Mouse (Mus musculus): ENCODE data around the gene Plcb1. TPM values are rescaled to one million over a fixed set of nuclear protein-coding genes. Genes with fewer than 3 reads are reported as not detected.

Gene Plcb1
- polyA plus RNA-seq, 1 experiment from 2014 or later: 16.2 TPM

DNA sequence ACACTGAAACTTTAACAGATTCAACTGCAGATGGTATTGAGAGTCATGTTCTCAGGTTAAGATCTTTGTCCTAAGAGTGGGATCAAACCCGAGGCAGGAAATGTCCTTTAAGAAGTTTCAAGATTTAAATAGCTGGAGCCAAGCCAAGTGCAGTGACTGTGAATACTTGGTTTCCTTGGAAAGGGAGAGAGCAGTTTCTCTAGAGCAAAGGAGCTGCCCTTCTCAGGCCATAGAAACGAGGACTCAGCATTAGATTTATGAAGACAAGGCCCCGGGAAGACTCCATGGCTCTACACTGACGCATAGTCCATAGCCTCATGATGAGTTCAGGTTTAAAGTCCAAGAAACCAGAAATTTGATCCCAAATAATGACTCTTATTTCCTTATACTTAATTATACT is 457.9 kb downstream of the Plcb1 start:
- Histone ChIP-seq H3K36me3 (no peaks in the 10 kb centered on the region), H3K9me3 (no peaks in the 10 kb centered on the region), H3K4me1 (peaks cover 6% of the 10 kb centered on the region; the same call in 1 of the 2 replicates), H3K9ac (no peak overlapping the region), H3K27ac (no peak overlapping the region), H3K27me3 (no peaks in the 10 kb centered on the region), H3K4me2 (no peak overlapping the region), H3K4me3 (no peak overlapping the region)
- WGBS: 32% methylated on average over 4 of the region's 4 CpGs
- no peak for ATAC-seq (ENCODE audit: borderline replicate concordance, extremely low read depth, low FRiP score, low TSS enrichment)

GRCm38 (mm10) chr2:135249925-135250324 is 464.1 kb downstream of the Plcb1 start:
- no peaks in the 10 kb centered on the region for H3K27me3 ChIP-seq
- no peak overlapping the region for H3K4me2 ChIP-seq
- H3K4me1 ChIP-seq: no peaks in the 10 kb centered on the region
- no peak overlapping the region for H3K4me3 ChIP-seq
- ATAC-seq (ENCODE audit: borderline replicate concordance, extremely low read depth, low FRiP score, low TSS enrichment): no peak
- H3K9ac ChIP-seq: no peak overlapping the region
- no peaks in the 10 kb centered on the region for H3K9me3 ChIP-seq
- H3K36me3 ChIP-seq: no peaks in the 10 kb centered on the region
- WGBS: 80% methylated on average over 2 of the region's 2 CpGs
- H3K27ac ChIP-seq: no peak overlapping the region

DNA sequence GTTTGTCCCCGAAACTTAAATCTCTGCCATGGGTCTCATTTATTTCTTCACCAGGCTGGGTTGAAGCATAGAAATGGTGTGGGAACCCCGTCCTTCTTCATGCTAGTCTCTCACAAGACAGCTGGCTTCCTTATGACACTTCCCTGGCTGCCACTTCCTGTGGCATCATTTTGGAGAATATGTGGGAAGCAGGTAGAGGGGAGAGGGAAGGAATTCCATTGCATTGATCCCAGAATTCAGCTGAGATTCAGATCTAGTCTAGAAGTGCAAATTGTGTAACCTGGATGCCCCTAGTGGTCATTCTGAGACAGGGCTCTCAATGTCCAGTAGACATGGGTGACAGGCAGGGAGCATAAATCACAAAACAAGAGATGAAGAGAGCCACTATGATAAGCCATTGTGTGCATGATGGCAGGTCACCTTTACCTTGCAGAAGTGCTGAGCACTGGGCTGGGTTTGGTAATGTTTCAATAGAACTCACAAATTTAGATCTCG is 466.0 kb downstream of the Plcb1 start:
- 87% methylated on average over 3 of the region's 3 CpGs for WGBS
- no peaks in the 10 kb centered on the region for H3K4me1 ChIP-seq
- ATAC-seq (ENCODE audit: borderline replicate concordance, extremely low read depth, low FRiP score, low TSS enrichment): no peak
- H3K4me3 ChIP-seq: no peak overlapping the region
- no peak overlapping the region for H3K9ac ChIP-seq
- no peaks in the 10 kb centered on the region for H3K9me3 ChIP-seq
- H3K4me2 ChIP-seq: no peak overlapping the region
- no peak overlapping the region for H3K27ac ChIP-seq
- no peaks in the 10 kb centered on the region for H3K27me3 ChIP-seq
- H3K36me3 ChIP-seq: no peaks in the 10 kb centered on the region

GRCm38 (mm10) chr2:135259136-135259535 is 473.3 kb downstream of the Plcb1 start:
- Histone ChIP-seq H3K4me3 (no peak overlapping the region), H3K27ac (no peak overlapping the region), H3K9ac (no peak overlapping the region), H3K27me3 (no peaks in the 10 kb centered on the region), H3K9me3 (no peaks in the 10 kb centered on the region), H3K4me2 (no peak overlapping the region), H3K36me3 (no peaks in the 10 kb centered on the region), H3K4me1 (no peaks in the 10 kb centered on the region)
- WGBS: 65% methylated on average over 3 of the region's 3 CpGs
- no peak for ATAC-seq (ENCODE audit: borderline replicate concordance, extremely low read depth, low FRiP score, low TSS enrichment)

DNA sequence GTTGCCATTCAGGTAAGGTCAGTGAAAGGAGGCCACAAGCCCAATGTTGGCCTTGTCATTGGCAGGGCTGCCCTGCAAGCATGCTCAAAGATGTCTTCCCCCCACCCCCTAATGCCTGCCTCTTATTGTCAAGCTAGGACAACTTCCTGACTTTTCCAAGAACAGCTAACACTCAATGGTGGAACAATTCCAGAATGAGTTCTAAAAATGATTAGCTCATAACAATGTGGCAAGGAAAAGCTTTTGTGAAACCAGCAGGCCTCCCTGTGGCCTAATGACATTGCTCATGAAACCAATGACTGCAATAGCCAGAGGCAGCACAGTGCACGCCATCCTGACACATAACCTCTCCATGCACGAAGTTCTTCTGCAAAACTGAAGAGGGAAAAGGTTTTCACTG is 478.1 kb downstream of the Plcb1 start:
- WGBS: 88% methylated on average over 2 of the region's 2 CpGs
- no peaks in the 10 kb centered on the region for H3K27me3 ChIP-seq
- no peak overlapping the region for H3K4me2 ChIP-seq
- ATAC-seq (ENCODE audit: borderline replicate concordance, extremely low read depth, low FRiP score, low TSS enrichment): no peak
- H3K36me3 ChIP-seq: no peaks in the 10 kb centered on the region
- H3K4me3 ChIP-seq: no peak overlapping the region
- no peak overlapping the region for H3K27ac ChIP-seq
- no peak overlapping the region for H3K9ac ChIP-seq
- H3K9me3 ChIP-seq: no peaks in the 10 kb centered on the region
- H3K4me1 ChIP-seq: no peaks in the 10 kb centered on the region

- Histone ChIP-seq H3K27me3 (no peaks in the 10 kb centered on the region), H3K4me3 (no peak overlapping the region), H3K9me3 (no peaks in the 10 kb centered on the region), H3K9ac (no peak overlapping the region), H3K4me2 (no peak overlapping the region), H3K27ac (no peak overlapping the region), H3K36me3 (no peaks in the 10 kb centered on the region), H3K4me1 (peaks cover 12% of the 10 kb centered on the region)
- no peak for ATAC-seq (ENCODE audit: borderline replicate concordance, extremely low read depth, low FRiP score, low TSS enrichment)
- WGBS: 58% methylated on average over 5 of the region's 5 CpGs
These were observed 489.1 kb downstream of the Plcb1 start for GRCm38 (mm10) chr2:135274949-135275348.

GRCm38 (mm10) chr2:135278506-135278905 is 492.6 kb downstream of the Plcb1 start:
- Histone ChIP-seq H3K9me3 (no peaks in the 10 kb centered on the region), H3K27ac (peak overlapping the region; percentile 7; the same call in 1 of the 2 replicates), H3K4me1 (peaks cover 12% of the 10 kb centered on the region), H3K36me3 (no peaks in the 10 kb centered on the region), H3K9ac (no peak overlapping the region), H3K27me3 (no peaks in the 10 kb centered on the region), H3K4me2 (no peak overlapping the region), H3K4me3 (no peak overlapping the region)
- WGBS: 40% methylated on average over 3 of the region's 3 CpGs
- ATAC-seq (ENCODE audit: borderline replicate concordance, extremely low read depth, low FRiP score, low TSS enrichment): no peak

DNA sequence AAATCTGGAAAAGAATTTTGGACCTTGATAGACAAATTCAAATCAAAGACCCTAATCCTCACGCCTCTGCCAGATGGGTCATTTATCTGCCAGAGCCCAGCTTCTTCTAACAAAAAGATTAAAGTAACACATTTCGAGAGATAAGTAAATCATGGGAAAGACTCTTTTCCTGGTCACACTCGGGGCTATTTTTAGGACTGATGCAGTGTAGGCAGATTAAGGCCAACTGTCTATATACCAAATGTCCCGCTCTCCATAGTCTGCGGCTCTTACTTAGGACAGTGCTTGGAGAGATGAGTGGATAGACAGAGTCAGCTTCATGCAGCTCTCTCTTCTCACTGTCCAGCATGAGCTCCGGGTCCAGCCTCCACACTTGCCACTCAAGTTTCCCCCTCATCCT is 493.2 kb downstream of the Plcb1 start:
- Histone ChIP-seq H3K9ac (no peak overlapping the region), H3K27ac (peak overlapping the region; percentile 47)
- ATAC-seq (ENCODE audit: borderline replicate concordance, extremely low read depth, low FRiP score, low TSS enrichment): peak; percentile 88

DNA sequence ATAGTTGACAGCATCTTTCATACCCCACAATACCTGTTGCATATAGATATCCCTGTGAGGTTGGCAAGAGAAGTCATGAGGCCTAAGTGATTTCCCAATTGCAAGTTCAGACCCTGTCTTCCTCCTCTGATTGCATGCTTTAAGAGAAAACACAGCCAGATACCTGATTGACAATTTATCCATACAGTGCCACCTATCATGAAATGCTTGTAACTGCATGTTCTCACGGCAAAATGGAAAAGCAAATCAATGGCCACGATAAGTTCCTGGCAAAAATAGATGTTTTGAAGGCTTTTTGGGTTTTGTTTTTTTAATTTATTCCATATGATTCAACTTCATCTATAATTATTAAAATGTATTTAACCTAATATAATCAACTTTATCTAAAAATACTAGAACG is 497.9 kb downstream of the Plcb1 start:
- 69% methylated on average over 3 of the region's 3 CpGs for WGBS
- Histone ChIP-seq H3K27me3 (no peaks in the 10 kb centered on the region), H3K9ac (no peak overlapping the region), H3K4me2 (no peak overlapping the region), H3K9me3 (no peaks in the 10 kb centered on the region), H3K4me3 (no peak overlapping the region), H3K36me3 (no peaks in the 10 kb centered on the region), H3K4me1 (peaks cover 6% of the 10 kb centered on the region; the same call in 1 of the 2 replicates), H3K27ac (no peak overlapping the region)
- ATAC-seq (ENCODE audit: borderline replicate concordance, extremely low read depth, low FRiP score, low TSS enrichment): no peak

More for the DNA sequence above, 493.2 kb downstream of the Plcb1 start:
- Histone ChIP-seq H3K9me3 (no peaks in the 10 kb centered on the region), H3K27me3 (no peaks in the 10 kb centered on the region), H3K4me1 (peaks cover 12% of the 10 kb centered on the region), H3K4me2 (no peak overlapping the region), H3K4me3 (no peak overlapping the region), H3K36me3 (no peaks in the 10 kb centered on the region)
- 26% methylated on average over 6 of the region's 6 CpGs for WGBS

DNA sequence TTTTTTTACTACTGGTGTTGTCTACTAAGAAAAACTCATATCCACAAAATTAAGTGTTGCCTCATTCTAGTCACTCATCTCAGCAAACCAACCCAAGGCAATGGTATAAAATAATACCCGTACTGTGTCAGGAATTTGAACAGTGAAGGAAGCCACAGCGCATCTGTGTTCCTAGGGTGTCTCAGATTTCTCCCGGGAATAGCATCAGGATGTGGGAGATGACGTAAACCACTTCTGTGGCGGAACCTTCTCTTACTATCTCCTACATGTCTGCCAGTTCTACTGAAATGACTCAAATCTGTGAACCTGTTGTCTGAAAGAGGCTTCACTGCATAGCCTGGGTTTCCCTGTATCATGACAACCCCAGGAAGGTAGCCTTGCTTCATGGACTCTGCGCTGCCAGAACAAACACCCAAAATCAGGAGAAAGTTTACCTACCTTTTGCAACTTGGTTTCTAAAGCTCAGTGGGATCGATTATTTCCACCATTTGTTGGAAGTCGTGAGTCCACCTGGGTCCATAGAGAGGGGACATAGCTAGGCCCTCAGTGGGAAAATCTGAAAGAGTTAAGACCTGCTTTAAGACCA is 510.4 kb downstream of the Plcb1 start:
- no peaks in the 10 kb centered on the region for H3K4me1 ChIP-seq
- no peak overlapping the region for H3K4me3 ChIP-seq
- ATAC-seq (ENCODE audit: borderline replicate concordance, extremely low read depth, low FRiP score, low TSS enrichment): no peak
- no peaks in the 10 kb centered on the region for H3K36me3 ChIP-seq
- no peaks in the 10 kb centered on the region for H3K9me3 ChIP-seq
- H3K27ac ChIP-seq: no peak overlapping the region
- no peak overlapping the region for H3K4me2 ChIP-seq
- WGBS: 82% methylated on average over 8 of the region's 8 CpGs
- H3K9ac ChIP-seq: no peak overlapping the region
- H3K27me3 ChIP-seq: no peaks in the 10 kb centered on the region

- Histone ChIP-seq H3K27me3 (no peaks in the 10 kb centered on the region), H3K27ac (no peak overlapping the region), H3K4me1 (no peaks in the 10 kb centered on the region), H3K36me3 (no peaks in the 10 kb centered on the region), H3K9me3 (no peaks in the 10 kb centered on the region), H3K4me3 (no peak overlapping the region), H3K4me2 (no peak overlapping the region), H3K9ac (no peak overlapping the region)
- WGBS: 86% methylated on average over 1 of the region's 1 CpGs
- ATAC-seq (ENCODE audit: borderline replicate concordance, extremely low read depth, low FRiP score, low TSS enrichment): no peak
These were observed 514.6 kb downstream of the Plcb1 start for GRCm38 (mm10) chr2:135300480-135300879.

DNA sequence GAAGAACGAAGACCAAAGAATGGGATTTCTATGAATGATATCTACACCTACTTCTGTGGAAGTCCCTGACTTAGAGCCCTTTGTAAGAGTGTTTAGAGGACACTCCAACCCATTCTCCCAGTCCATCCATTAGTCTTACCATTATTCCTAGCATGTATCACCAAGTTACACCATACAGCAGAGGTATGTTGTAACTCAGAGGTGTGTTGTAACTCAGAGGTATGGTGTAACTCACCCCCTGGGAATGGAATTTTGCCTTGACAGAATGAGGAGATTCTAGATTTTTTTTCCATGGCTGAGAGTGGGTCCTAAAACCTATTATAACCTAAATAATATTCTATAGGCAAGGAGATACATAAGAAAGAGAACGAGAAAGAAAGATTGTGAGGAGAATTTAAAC is 516.6 kb downstream of the Plcb1 start:
- no peaks in the 10 kb centered on the region for H3K36me3 ChIP-seq
- no peak overlapping the region for H3K27ac ChIP-seq
- no peaks in the 10 kb centered on the region for H3K4me1 ChIP-seq
- no peak overlapping the region for H3K4me3 ChIP-seq
- H3K9me3 ChIP-seq: no peaks in the 10 kb centered on the region
- no peak overlapping the region for H3K9ac ChIP-seq
- ATAC-seq (ENCODE audit: borderline replicate concordance, extremely low read depth, low FRiP score, low TSS enrichment): no peak
- WGBS: 70% methylated on average over 2 of the region's 2 CpGs
- no peaks in the 10 kb centered on the region for H3K27me3 ChIP-seq
- H3K4me2 ChIP-seq: no peak overlapping the region

- no peaks in the 10 kb centered on the region for H3K9me3 ChIP-seq
- no peak overlapping the region for H3K4me2 ChIP-seq
- H3K36me3 ChIP-seq: no peaks in the 10 kb centered on the region
- ATAC-seq (ENCODE audit: borderline replicate concordance, extremely low read depth, low FRiP score, low TSS enrichment): no peak
- 40% methylated on average over 3 of the region's 3 CpGs for WGBS
- no peaks in the 10 kb centered on the region for H3K27me3 ChIP-seq
- H3K4me1 ChIP-seq: no peaks in the 10 kb centered on the region
- no peak overlapping the region for H3K4me3 ChIP-seq
- no peak overlapping the region for H3K9ac ChIP-seq
- no peak overlapping the region for H3K27ac ChIP-seq
These were observed 519.3 kb downstream of the Plcb1 start for GRCm38 (mm10) chr2:135305186-135305585.

Data from lung, embryonic 15.5 days (tissue).